Mouse (Mus musculus) urinary bladder, postnatal 10 days (tissue): ENCODE measurements at regions not wholly inside any gene's neighbourhood (a gene's known extent, or its start where the extent isn't known, plus 50 kb on each side); places are given as distances from the start of the nearest gene placed in this dataset.

ENCODE experiments used
- DNase-seq: peaks from one replicate; pipeline ENCODE4 v3.0.0; 2022; ENCODE audit warnings: low spot score

DNA sequence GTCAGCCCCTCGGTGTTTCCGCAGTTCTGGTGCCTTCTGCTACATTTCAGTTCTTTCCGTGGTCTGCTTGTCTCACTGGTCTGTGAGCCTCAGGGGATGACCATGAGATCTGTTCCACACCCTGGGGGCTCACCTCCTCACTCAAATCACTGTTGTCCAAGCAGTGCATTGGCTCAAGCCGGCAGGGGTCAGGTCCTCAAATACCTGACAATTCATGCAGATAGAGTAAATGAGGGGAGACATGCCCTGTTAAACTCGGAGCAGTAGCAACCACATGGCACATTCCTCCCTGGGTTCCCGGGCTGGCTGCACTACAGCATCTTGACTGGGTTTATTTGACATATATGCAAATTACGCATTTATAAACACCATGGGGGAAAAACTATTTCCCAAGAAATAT lies 84.0 kb upstream of the Zmiz1 start:
- no peak for DNase-seq

DNA sequence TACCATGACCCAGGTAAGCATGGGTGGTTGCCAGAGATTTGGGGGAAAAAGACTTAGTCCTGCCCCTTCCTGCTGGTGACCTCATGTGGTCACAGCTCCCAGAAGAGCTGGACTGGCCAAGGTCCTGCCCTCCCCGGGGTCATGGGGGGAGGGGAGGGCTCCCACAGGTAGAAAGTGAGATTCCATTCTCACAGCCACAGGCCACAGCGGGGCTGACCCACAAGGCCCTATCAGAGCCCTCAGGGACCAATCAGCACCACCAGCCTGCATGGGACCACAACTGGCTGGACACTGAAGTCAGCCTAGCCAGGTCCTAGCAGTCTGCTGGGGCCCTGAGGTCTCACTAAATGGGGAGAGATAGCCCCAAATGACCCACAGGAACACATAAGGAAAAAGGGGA lies 81.9 kb upstream of the Zmiz1 start:
- DNase-seq: no peak

DNA sequence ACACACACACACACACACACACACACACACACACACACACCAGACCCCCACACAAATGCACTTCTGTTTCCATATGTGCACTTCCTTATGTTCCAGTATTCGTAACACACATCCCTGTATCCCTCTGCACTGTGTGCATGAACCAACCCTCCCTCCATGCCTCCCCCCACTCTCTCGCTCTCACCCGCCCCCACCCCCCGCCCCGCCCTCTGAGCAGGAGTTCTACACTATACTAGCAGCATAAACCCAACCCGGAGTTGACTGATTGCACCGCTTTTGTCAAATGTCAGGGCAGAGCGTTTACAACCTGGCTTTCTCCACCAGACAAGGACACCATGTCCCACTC lies 81.5 kb upstream of the Zmiz1 start:
- no peak for DNase-seq

DNA sequence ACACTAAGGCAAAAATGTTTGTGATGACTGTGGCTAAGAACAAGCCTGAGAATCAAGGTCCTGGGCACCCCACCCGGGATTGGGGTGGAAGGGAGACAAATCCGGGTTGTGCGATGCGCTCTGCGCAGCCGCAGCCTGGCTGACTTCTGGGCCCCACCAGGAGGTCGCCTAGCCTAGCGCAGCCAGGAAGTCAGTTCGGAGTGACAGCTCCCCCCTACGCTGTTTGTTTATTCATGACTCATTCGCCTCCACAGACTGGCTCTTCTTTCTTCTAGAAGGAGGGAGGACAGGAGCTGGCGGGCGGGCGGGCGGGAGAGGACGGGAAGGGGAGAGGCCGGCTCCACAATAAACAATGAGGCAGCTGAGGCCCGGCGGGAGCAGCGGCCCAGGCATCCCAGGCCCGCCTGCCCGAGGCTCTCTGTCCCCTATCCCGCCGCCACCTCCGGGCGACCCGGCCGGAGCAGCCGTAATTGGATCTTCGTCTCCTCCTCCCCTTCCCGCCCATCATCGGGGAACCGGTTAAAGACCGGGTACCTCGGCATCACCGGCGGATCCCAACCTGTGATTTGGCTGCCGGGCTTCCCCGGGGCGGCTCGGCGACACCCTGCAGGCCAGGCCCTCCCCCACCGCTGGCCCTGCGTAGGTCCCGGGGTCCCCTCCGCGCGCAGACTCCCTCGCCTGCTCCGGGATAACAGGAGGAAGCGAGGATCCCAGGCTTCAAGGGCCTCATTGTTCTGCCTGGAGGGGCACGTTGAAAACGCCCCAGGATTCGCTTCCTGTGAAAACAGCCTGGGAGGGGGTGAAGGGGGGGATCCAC lies 80.9 kb upstream of the Zmiz1 start:
- peak; percentile 31 for DNase-seq

DNA sequence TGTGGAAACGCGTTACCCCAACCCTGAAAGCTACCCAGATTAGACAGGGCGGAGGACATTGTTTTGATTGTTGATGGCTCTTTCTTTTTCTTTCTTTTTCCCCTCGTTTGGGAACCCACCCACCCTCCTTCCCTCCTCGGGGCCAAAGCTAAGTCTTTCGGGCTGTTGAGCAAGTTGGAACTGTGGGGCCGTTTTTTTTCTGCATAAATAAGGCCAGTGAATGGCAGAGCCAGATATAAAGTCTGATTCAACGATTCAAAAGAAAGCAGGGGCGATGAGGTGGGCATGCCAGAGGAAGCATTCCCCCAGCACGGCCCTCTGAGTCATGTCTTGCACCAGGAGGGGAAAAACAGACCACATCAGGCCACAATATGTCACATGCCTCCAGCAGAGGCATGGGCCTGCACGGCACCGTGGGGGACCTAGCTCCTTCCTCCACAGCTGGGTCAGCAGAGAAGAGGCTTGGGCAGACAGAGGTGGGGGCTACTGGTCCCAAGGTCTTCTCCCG lies 80.2 kb upstream of the Zmiz1 start:
- no peak for DNase-seq

GRCm38 (mm10) chr14:25383169-25383824 lies 75.7 kb upstream of the Zmiz1 start:
- no peak for DNase-seq

GRCm38 (mm10) chr14:25385644-25386043 lies 73.3 kb upstream of the Zmiz1 start:
- no peak for DNase-seq

- DNase-seq: no peak
These were observed 71.2 kb upstream of the Zmiz1 start for GRCm38 (mm10) chr14:25387780-25388179.

DNA sequence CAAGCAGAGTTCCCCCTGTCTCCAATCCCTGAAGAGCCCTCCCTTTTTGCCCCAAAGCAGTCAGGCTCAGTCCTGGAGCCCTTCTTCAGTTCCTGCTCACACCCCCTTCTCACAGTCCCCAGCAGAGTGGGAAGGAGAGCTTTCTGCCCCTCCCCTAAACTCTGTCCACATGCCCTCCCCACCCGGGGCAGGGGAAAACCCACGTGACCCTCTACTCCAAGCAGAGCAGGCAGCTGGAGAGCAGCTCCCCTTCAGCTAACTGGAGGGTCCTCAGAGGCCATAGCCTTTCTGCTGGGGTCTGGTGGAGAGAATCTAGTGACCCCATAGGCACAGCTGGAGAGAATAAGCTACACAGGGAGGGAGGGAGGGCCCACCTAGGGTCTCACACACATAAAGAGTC lies 69.7 kb upstream of the Zmiz1 start:
- DNase-seq: no peak

GRCm38 (mm10) chr14:25392412-25392811 lies 66.6 kb upstream of the Zmiz1 start:
- DNase-seq: no peak

GRCm38 (mm10) chr14:25392940-25393339 lies 66.0 kb upstream of the Zmiz1 start:
- DNase-seq: no peak

GRCm38 (mm10) chr14:25394931-25395330 lies 64.1 kb upstream of the Zmiz1 start:
- DNase-seq: no peak

DNA sequence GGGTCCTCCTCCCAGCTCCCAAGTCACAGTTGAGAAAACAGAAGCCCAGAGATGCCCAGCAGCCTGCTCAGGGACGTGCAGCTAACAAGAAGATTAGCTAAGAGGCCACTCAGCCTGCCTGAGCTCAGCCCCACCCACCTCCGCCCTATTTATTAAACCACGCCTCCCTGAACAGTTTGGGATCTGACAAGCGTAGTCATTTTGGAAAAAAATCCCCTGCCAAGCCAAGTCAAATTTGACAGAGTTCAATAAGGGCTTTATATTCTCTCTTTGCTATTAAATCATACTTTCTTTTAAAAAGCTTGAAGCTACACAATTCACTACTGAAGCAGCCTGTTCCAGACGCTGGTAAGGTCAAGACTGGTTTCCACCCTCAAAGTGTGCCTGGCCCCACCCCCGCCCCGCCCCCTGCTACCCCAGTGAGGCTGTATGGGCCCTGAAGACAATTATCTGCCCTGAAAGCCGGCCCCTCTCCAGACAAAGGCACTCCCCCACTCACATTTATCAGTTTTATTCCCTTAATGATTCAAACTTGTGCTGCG lies 61.9 kb upstream of the Zmiz1 start:
- no peak for DNase-seq

- no peak for DNase-seq
These were observed 61.2 kb upstream of the Zmiz1 start for GRCm38 (mm10) chr14:25397751-25398150.

- DNase-seq: no peak
These were observed 60.2 kb upstream of the Zmiz1 start for GRCm38 (mm10) chr14:25398745-25399144.

- no peak for DNase-seq
These were observed 59.7 kb upstream of the Zmiz1 start for GRCm38 (mm10) chr14:25399286-25399685.

GRCm38 (mm10) chr14:25401104-25401963 lies 57.7 kb upstream of the Zmiz1 start:
- DNase-seq: no peak

- no peak for DNase-seq
These were observed 56.6 kb upstream of the Zmiz1 start for GRCm38 (mm10) chr14:25402409-25402808.

GRCm38 (mm10) chr14:25405191-25405590 lies 53.8 kb upstream of the Zmiz1 start:
- no peak for DNase-seq

DNA sequence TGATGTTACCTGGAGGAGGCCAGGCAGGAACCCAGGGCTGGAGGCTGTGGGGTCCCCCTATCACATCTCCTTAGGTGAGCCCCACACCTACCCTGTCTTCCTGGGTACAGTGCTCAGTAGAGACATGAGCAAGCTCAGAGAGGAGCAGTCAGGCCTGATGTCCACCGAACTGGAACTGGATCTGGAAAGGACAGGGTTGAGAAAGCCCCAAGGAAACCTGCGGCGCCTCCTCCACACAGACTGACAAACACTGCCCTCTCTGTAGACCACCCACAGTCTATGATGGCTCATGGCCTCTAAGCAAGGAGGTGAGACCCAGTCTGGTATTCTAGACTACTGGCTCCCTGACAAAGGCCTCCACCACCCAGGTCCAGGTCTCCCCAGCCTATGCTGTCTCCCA lies 52.9 kb upstream of the Zmiz1 start:
- no peak for DNase-seq

- DNase-seq: no peak
These were observed 52.4 kb upstream of the Zmiz1 start for GRCm38 (mm10) chr14:25406613-25407012.

DNA sequence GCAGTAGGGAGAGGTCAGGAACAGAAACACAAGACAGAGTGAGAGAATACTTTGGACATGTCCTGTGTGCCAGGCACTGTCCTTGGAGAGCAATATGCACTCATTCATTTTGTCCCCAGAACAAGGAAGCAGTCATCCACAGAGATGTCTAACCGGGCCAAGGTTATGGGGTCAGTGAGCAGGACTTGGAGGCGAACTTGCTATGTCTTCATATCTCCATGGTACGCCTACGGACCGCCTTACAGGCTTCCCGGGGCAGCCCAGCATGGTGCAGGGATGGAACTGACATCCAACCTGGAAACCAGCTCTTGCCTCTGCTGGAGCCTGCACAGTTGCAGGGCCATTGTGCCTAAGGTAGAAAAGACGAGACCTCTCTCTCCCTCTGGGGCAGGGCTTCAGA lies 51.9 kb upstream of the Zmiz1 start:
- no peak for DNase-seq
